Mouse (Mus musculus) embryonic facial prominence, embryonic 14.5 days (tissue): ENCODE results near the gene Rfc4. TPM values are rescaled to one million over a fixed set of nuclear protein-coding genes. Genes with fewer than 3 reads are reported as not detected.

Source experiments
- ATAC-seq: fragments of 200-750 bp; cut with Nextera tagmentation; 2 replicates; pipeline ENCODE4 v1.8.0; 2017; ENCODE audit warnings: low read depth, moderate number of reproducible peaks, moderate TSS enrichment
- DNase-seq: peaks from one replicate; pipeline ENCODE4 v3.0.0-alpha.2; 2015; ENCODE audit warnings: low spot score
- H3K27ac ChIP-seq: fragments of 300-500 bp; sonication (generic); replicated peaks from 2 replicates; pipeline ENCODE4 v1.5.1; 2014; ENCODE audit warnings: low read depth, mild to moderate bottlenecking, low read length, moderate library complexity
- H3K27me3 ChIP-seq: fragments of 300-500 bp; sonication (generic); replicated peaks from 2 replicates; pipeline ENCODE4 v1.6.1; 2014; ENCODE audit warnings: low read length; ENCODE audit not compliant: control insufficient read depth, insufficient read depth
- H3K36me3 ChIP-seq: fragments of 300-500 bp; sonication (generic); 2 replicates; pipeline ENCODE4 v1.6.1; 2014; ENCODE audit warnings: low read length, mixed read lengths; ENCODE audit not compliant: control insufficient read depth, insufficient read depth
- H3K4me1 ChIP-seq: fragments of 300-500 bp; sonication (generic); 2 replicates; pipeline ENCODE4 v1.6.1; 2014; ENCODE audit warnings: antibody characterized with exemption, low read length; ENCODE audit not compliant: control insufficient read depth, insufficient read depth
- H3K4me2 ChIP-seq: fragments of 300-500 bp; sonication (generic); 2 replicates; pipeline ENCODE4 v1.6.1; 2014; ENCODE audit warnings: low read depth, mild to moderate bottlenecking, low read length, moderate library complexity, mixed read lengths
- H3K4me3 ChIP-seq: fragments of 300-500 bp; sonication (generic); 2 replicates; pipeline ENCODE4 v1.5.1; 2014; ENCODE audit warnings: low read depth, mild to moderate bottlenecking, low read length
- H3K9ac ChIP-seq: fragments of 300-500 bp; sonication (generic); 2 replicates; pipeline ENCODE4 v1.6.1; 2014; ENCODE audit warnings: low read depth, mild to moderate bottlenecking, low read length, moderate library complexity, mixed read lengths
- H3K9me3 ChIP-seq: fragments of 300-500 bp; sonication (generic); 2 replicates; pipeline ENCODE4 v1.6.1; 2016; ENCODE audit warnings: low read length; ENCODE audit not compliant: control insufficient read depth
- WGBS: fragments of 180-500 bp; shearing (Covaris S2); extraction: QIAGEN DNeasy Blood & Tissue Kit; methylation state at CpG from one replicate; pipeline ENCODE4 v1.1.7; 2014; 5-methylcytosine and 5-hydroxymethylcytosine counted together
- polyA plus RNA-seq: library from polyadenylated mRNA; unstranded; fragments of >200 nt; fragmentation: Nextera tagmentation; extraction: Ambion mirVana; gene quantifications from 2 replicates; pipeline ENCODE4 v1.2.1, GENCODE M21; 2014

Gene Rfc4
- polyA plus RNA-seq, 1 experiment from 2014 or later: 89.8 TPM

- H3K9me3 ChIP-seq: no peaks in the 10 kb centered on the region
- no peaks in the 10 kb centered on the region for H3K27me3 ChIP-seq
- no peaks in the 10 kb centered on the region for H3K4me1 ChIP-seq
- DNase-seq (no peak), ATAC-seq (no peak)
- 94% methylated on average over 3 of the region's 3 CpGs for WGBS
- no peak within 1 kb of the TSS for H3K4me2 ChIP-seq
- H3K9ac ChIP-seq: no peak within 1 kb of the TSS
- no peaks in the 10 kb centered on the region for H3K36me3 ChIP-seq
- H3K4me3 ChIP-seq: no peak within 1 kb of the TSS
- no peak within 1 kb of the TSS for H3K27ac ChIP-seq
Measured at GRCm38 (mm10) chr16:23146280-23146679, 18.7 kb upstream of the Rfc4 start, which contains the start of gene Adipoq. Gene Adipoq, plus strand, starts transcription at chr16:23146536.

GRCm38 (mm10) chr16:23145211-23145610 lies 17.7 kb upstream of the Rfc4 start:
- H3K27me3 ChIP-seq: no peaks in the 10 kb centered on the region
- H3K4me1 ChIP-seq: no peaks in the 10 kb centered on the region
- DNase-seq: no peak
- no peak overlapping the region for H3K27ac ChIP-seq
- H3K9me3 ChIP-seq: no peaks in the 10 kb centered on the region
- no peak overlapping the region for H3K4me3 ChIP-seq
- no peak for ATAC-seq
- no peak overlapping the region for H3K9ac ChIP-seq
- no peaks in the 10 kb centered on the region for H3K36me3 ChIP-seq
- no peak overlapping the region for H3K4me2 ChIP-seq
- WGBS: 77% methylated on average over 5 of the region's 5 CpGs

GRCm38 (mm10) chr16:23144326-23144725 lies 16.8 kb upstream of the Rfc4 start:
- H3K36me3 ChIP-seq: no peaks in the 10 kb centered on the region
- H3K4me2 ChIP-seq: no peak overlapping the region
- 74% methylated on average over 7 of the region's 7 CpGs for WGBS
- H3K4me3 ChIP-seq: no peak overlapping the region
- no peaks in the 10 kb centered on the region for H3K4me1 ChIP-seq
- no peak overlapping the region for H3K27ac ChIP-seq
- ATAC-seq (no peak), DNase-seq (peak; percentile 40)
- H3K27me3 ChIP-seq: no peaks in the 10 kb centered on the region
- H3K9me3 ChIP-seq: no peaks in the 10 kb centered on the region
- H3K9ac ChIP-seq: no peak overlapping the region

- Histone ChIP-seq H3K27ac (no peak overlapping the region), H3K9ac (no peak overlapping the region), H3K4me3 (no peak overlapping the region), H3K9me3 (no peaks in the 10 kb centered on the region), H3K36me3 (no peaks in the 10 kb centered on the region), H3K4me2 (no peak overlapping the region), H3K4me1 (no peaks in the 10 kb centered on the region), H3K27me3 (no peaks in the 10 kb centered on the region)
- DNase-seq: no peak
- WGBS: 96% methylated on average over 3 of the region's 3 CpGs
- ATAC-seq: no peak
Measured at GRCm38 (mm10) chr16:23140911-23141310, 13.4 kb upstream of the Rfc4 start.

- Histone ChIP-seq H3K9ac (no peak overlapping the region), H3K4me2 (no peak overlapping the region), H3K9me3 (no peaks in the 10 kb centered on the region), H3K36me3 (no peaks in the 10 kb centered on the region), H3K27ac (no peak overlapping the region), H3K4me3 (no peak overlapping the region), H3K4me1 (no peaks in the 10 kb centered on the region), H3K27me3 (no peaks in the 10 kb centered on the region)
- no peak for DNase-seq
- WGBS: 54% methylated on average over 4 of the region's 4 CpGs
- no peak for ATAC-seq
Measured at GRCm38 (mm10) chr16:23136406-23136970, 9.0 kb upstream of the Rfc4 start.

- Histone ChIP-seq H3K4me2 (no peak overlapping the region), H3K4me1 (no peaks in the 10 kb centered on the region), H3K9ac (no peak overlapping the region; the same call in 1 of the 2 replicates), H3K27me3 (no peaks in the 10 kb centered on the region), H3K36me3 (no peaks in the 10 kb centered on the region), H3K9me3 (no peaks in the 10 kb centered on the region), H3K4me3 (no peak overlapping the region), H3K27ac (no peak overlapping the region)
- ATAC-seq (no peak), DNase-seq (peak; percentile 54)
- 21% methylated on average over 11 of the region's 11 CpGs for WGBS
Measured at GRCm38 (mm10) chr16:23135421-23136149, 8.0 kb upstream of the Rfc4 start.

- no peak overlapping the region for H3K9ac ChIP-seq
- H3K27me3 ChIP-seq: no peaks in the 10 kb centered on the region
- no peaks in the 10 kb centered on the region for H3K36me3 ChIP-seq
- no peak overlapping the region for H3K4me2 ChIP-seq
- H3K27ac ChIP-seq: no peak overlapping the region
- WGBS: 92% methylated on average over 1 of the region's 1 CpGs
- no peaks in the 10 kb centered on the region for H3K9me3 ChIP-seq
- DNase-seq (no peak), ATAC-seq (no peak)
- H3K4me1 ChIP-seq: peaks cover 6% of the 10 kb centered on the region; the same call in 1 of the 2 replicates
- H3K4me3 ChIP-seq: no peak overlapping the region
Measured at GRCm38 (mm10) chr16:23132336-23132735, 4.8 kb upstream of the Rfc4 start.

GRCm38 (mm10) chr16:23130303-23130702 lies 2.8 kb upstream of the Rfc4 start:
- Histone ChIP-seq H3K4me3 (no peak overlapping the region), H3K36me3 (no peaks in the 10 kb centered on the region), H3K4me1 (peaks cover 11% of the 10 kb centered on the region; the same call in 1 of the 2 replicates), H3K27ac (no peak overlapping the region), H3K9me3 (no peaks in the 10 kb centered on the region), H3K27me3 (no peaks in the 10 kb centered on the region), H3K4me2 (no peak overlapping the region), H3K9ac (no peak overlapping the region)
- no peak for DNase-seq
- 90% methylated on average over 3 of the region's 3 CpGs for WGBS
- ATAC-seq: no peak

- peaks cover 14% of the 10 kb centered on the region for H3K36me3 ChIP-seq
- no peak for DNase-seq
- H3K4me2 ChIP-seq: peak overlapping the region; percentile 87
- H3K27me3 ChIP-seq: no peaks in the 10 kb centered on the region
- 1% methylated on average over 4 of the region's 4 CpGs for WGBS
- ATAC-seq: 0 out of 2 replicates have a peak, but pooled peaks have one; percentile 4
- peak overlapping the region; percentile 96 for H3K9ac ChIP-seq
- peak overlapping the region; percentile 83 for H3K4me3 ChIP-seq
- peaks cover 11% of the 10 kb centered on the region; the same call in 1 of the 2 replicates for H3K4me1 ChIP-seq
- H3K27ac ChIP-seq: peak overlapping the region; percentile 98
- H3K9me3 ChIP-seq: no peaks in the 10 kb centered on the region
Measured at GRCm38 (mm10) chr16:23127311-23127672, 245 bp downstream of the Rfc4 start.
